Mouse (Mus musculus): ENCODE measurements around the gene Gm42421. TPM values are rescaled to one million over a fixed set of nuclear protein-coding genes. Genes with fewer than 3 reads are reported as not detected.

Gene Gm42421
- total RNA-seq, 2 experiments from 2014 or later, result 2.9 TPM; not detected in 1

- intact Hi-C loops (cut with DNase I), result loop anchor here (1.0 to 5.0 kb wide), 2 partner anchors 139 to 253 kb away; no protein-coding TSS in a partner anchor
- peak overlapping the region; percentile 89 for H3K27ac ChIP-seq
- DNase-seq (ENCODE audit: extremely low spot score in 1 of 2, low spot score in 2 of 2), result peak; percentile 55 to 72
- no peak for TF ChIP-seq CTCF (IDR thresholded peaks at IDR 0.05)
- no peak overlapping the region for H3K4me3 ChIP-seq
Measured at GRCm38 (mm10) chr5:143943231-143944125, 15.5 kb downstream of the Gm42421 start.

GRCm38 (mm10) chr5:143948361-143948760, 20.4 kb downstream of the Gm42421 start:
- Histone ChIP-seq H3K27ac (no peak overlapping the region), H3K4me3 (no peak overlapping the region)
- intact Hi-C loops (cut with DNase I), result no loop called here
- no peak for TF ChIP-seq CTCF (IDR thresholded peaks at IDR 0.05)
- no peak for DNase-seq (ENCODE audit: extremely low spot score in 1 of 2, low spot score in 2 of 2)

- intact Hi-C loops (cut with DNase I), result no loop called here
- no peak for TF ChIP-seq CTCF (IDR thresholded peaks at IDR 0.05)
- H3K4me3 ChIP-seq, result no peak overlapping the region
- no peak overlapping the region for H3K27ac ChIP-seq
- no peak for DNase-seq (ENCODE audit: extremely low spot score in 1 of 2, low spot score in 2 of 2)
Measured at GRCm38 (mm10) chr5:143950016-143950415, 22.0 kb downstream of the Gm42421 start.

- intact Hi-C loops (cut with DNase I), result no loop called here
- H3K27ac ChIP-seq, result no peak overlapping the region
- no peak for DNase-seq (ENCODE audit: extremely low spot score in 1 of 2, low spot score in 2 of 2)
- no peak for TF ChIP-seq CTCF (IDR thresholded peaks at IDR 0.05)
- H3K4me3 ChIP-seq, result no peak overlapping the region
Measured at GRCm38 (mm10) chr5:143957101-143957500, 29.1 kb downstream of the Gm42421 start.

- intact Hi-C loops (cut with DNase I), result no loop called here
- no peak for TF ChIP-seq CTCF (IDR thresholded peaks at IDR 0.05)
- Histone ChIP-seq H3K4me3 (no peak overlapping the region), H3K27ac (no peak overlapping the region)
- DNase-seq (ENCODE audit: extremely low spot score in 1 of 2, low spot score in 2 of 2), result no peak
Measured at GRCm38 (mm10) chr5:143959551-143959950, 31.6 kb downstream of the Gm42421 start.

- intact Hi-C loops (cut with DNase I), result no loop called here
- DNase-seq (ENCODE audit: extremely low spot score in 1 of 2, low spot score in 2 of 2), result no peak
- TF ChIP-seq CTCF (IDR thresholded peaks at IDR 0.05), result no peak
- H3K27ac ChIP-seq, result no peak overlapping the region
- no peak overlapping the region for H3K4me3 ChIP-seq
Measured at GRCm38 (mm10) chr5:143961176-143961575, 33.2 kb downstream of the Gm42421 start.

GRCm38 (mm10) chr5:143965586-143966345, 37.8 kb downstream of the Gm42421 start:
- Histone ChIP-seq H3K27ac (no peak overlapping the region), H3K4me3 (no peak overlapping the region)
- TF ChIP-seq CTCF (IDR thresholded peaks at IDR 0.05), result no peak
- intact Hi-C loops (cut with DNase I), result no loop called here
- DNase-seq (ENCODE audit: extremely low spot score in 1 of 2, low spot score in 2 of 2), result no peak

- Histone ChIP-seq H3K4me3 (no peak overlapping the region), H3K27ac (no peak overlapping the region)
- no peak for DNase-seq (ENCODE audit: extremely low spot score in 1 of 2, low spot score in 2 of 2)
- no peak for TF ChIP-seq CTCF (IDR thresholded peaks at IDR 0.05)
- intact Hi-C loops (cut with DNase I), result no loop called here
Measured at GRCm38 (mm10) chr5:143966671-143967070, 38.7 kb downstream of the Gm42421 start.

GRCm38 (mm10) chr5:143972628-143973027, 44.7 kb downstream of the Gm42421 start:
- no peak for TF ChIP-seq CTCF (IDR thresholded peaks at IDR 0.05)
- no peak overlapping the region for H3K27ac ChIP-seq
- no peak overlapping the region for H3K4me3 ChIP-seq
- DNase-seq (ENCODE audit: extremely low spot score in 1 of 2, low spot score in 2 of 2), result no peak
- intact Hi-C loops (cut with DNase I), result no loop called here

GRCm38 (mm10) chr5:143974931-143975630, 47.1 kb downstream of the Gm42421 start:
- intact Hi-C loops (cut with DNase I), result loop anchor here (1.0 to 5.0 kb wide), 2 partner anchors 43 to 66 kb away; partner anchors contain the start of genes Aimp2, Pms2 and Rsph10b
- Histone ChIP-seq H3K27ac (no peak overlapping the region), H3K4me3 (no peak overlapping the region)
- TF ChIP-seq CTCF (IDR thresholded peaks at IDR 0.05), result peak; percentile 85
- DNase-seq (ENCODE audit: extremely low spot score in 1 of 2, low spot score in 2 of 2), result peak; percentile 46 to 64

GRCm38 (mm10) chr5:143975631-143975933, 47.6 kb downstream of the Gm42421 start:
- DNase-seq (ENCODE audit: extremely low spot score in 1 of 2, low spot score in 2 of 2), result no peak

More at GRCm38 (mm10) chr5:143975631-143975933, 47.6 kb downstream of the Gm42421 start:
- no peak for TF ChIP-seq CTCF (IDR thresholded peaks at IDR 0.05)
- H3K4me3 ChIP-seq, result no peak overlapping the region
- no peak overlapping the region for H3K27ac ChIP-seq
- intact Hi-C loops (cut with DNase I), result loop anchor here (1.0 to 5.0 kb wide), 2 partner anchors 43 to 66 kb away; partner anchors contain the start of genes Aimp2, Pms2 and Rsph10b
